Mouse (Mus musculus): ENCODE measurements around the gene Haghl.

- no peak for TF ChIP-seq CTCF (IDR thresholded peaks at IDR 0.05; ENCODE audit: control insufficient read depth, insufficient read depth, low read length)
- TF ChIP-seq POLR2A (IDR thresholded peaks at IDR 0.05; ENCODE audit: borderline replicate concordance, control insufficient read depth, low read depth, low read length): no peak
These were observed 10.0 kb downstream of the Haghl start for GRCm38 (mm10) chr17:25775318-25776062.

All from bone marrow, adult 2 months (tissue).